Mouse (Mus musculus) cerebellum, adult 2 months (tissue): Measurements from ENCODE around the gene Aph1b. TPM values are rescaled to one million over a fixed set of nuclear protein-coding genes. Genes with fewer than 3 reads are reported as not detected.

Source experiments
- DNase-seq, 2 experiments: peaks; one replicate each; pipeline ENCODE4 v3.0.0; 2021
- H3K27ac ChIP-seq: fragments of 200-500 bp; 2 replicates; pipeline ENCODE4 v1.5.1; 2012; ENCODE audit warnings: low read length, control low read depth, inconsistent platforms; ENCODE audit not compliant: insufficient read depth
- H3K27me3 ChIP-seq: fragments of 200-500 bp; 2 replicates; pipeline ENCODE4 v1.6.1; 2012; ENCODE audit warnings: inconsistent platforms, mild to moderate bottlenecking, low read length, moderate library complexity; ENCODE audit not compliant: control insufficient read depth, insufficient read depth
- H3K4me1 ChIP-seq: fragments of 200-500 bp; 2 replicates; pipeline ENCODE4 v1.6.1; 2011; ENCODE audit warnings: low read length; ENCODE audit not compliant: control insufficient read depth, insufficient read depth
- H3K4me3 ChIP-seq: fragments of 200-500 bp; replicated peaks from 2 replicates; pipeline ENCODE3; 2011; ENCODE audit warnings: mild to moderate bottlenecking, low read depth, low read length, control low read depth; ENCODE audit not compliant: insufficient read depth
- CTCF ChIP-seq: fragments of 200-500 bp; IDR thresholded peaks from 2 replicates; pipeline ENCODE4 v1.5.1; 2011; ENCODE audit warnings: low read depth, mild to moderate bottlenecking, control low read depth, low read length, moderate library complexity, borderline replicate concordance; ENCODE audit not compliant: insufficient read depth
- POLR2A ChIP-seq: fragments of 200-500 bp; IDR thresholded peaks from 2 replicates; pipeline ENCODE4 v1.6.1; 2011; ENCODE audit warnings: low read length, control low read depth, borderline replicate concordance; ENCODE audit not compliant: insufficient read depth
- WGBS: fragments of 180-500 bp; shearing (Covaris S2); methylation state at CpG from one replicate; pipeline ENCODE4 v1.1.7; 2018; 5-methylcytosine and 5-hydroxymethylcytosine counted together
- polyA plus RNA-seq: library from polyadenylated mRNA; depleted of rRNA; stranded (reverse); fragments of >200 nt; gene quantifications from 2 replicates; pipeline ENCODE4 v1.2.3, GENCODE M21; 2012

Aph1b gene
- polyA plus RNA-seq, 1 experiment, result 16.0 TPM

DNA sequence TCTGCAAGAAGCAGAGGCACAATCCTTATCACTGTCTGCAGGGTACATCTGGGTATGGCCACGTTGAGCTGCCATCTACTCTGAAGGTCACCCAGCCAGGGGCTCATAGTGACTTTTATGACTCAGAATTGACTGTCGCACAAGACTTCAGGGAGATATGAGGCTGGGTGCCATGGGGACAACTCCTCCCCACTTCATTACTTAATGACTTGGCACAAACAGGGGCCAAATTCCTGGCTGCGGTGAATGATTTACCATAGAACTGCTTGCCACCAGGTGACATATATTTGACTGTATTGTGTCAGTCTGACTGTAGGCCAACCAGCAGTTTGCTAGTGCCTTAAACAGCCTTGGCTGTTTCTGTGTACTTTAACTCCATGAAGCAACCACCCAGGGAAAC, 26.0 kb downstream of the Aph1b start:
- TF ChIP-seq POLR2A (no peak), CTCF (no peak)
- no peak overlapping the region for H3K27ac ChIP-seq
- H3K4me1 ChIP-seq, result no peaks in the 10 kb centered on the region
- 45% methylated on average over 3 of the region's 3 CpGs for WGBS
- H3K27me3 ChIP-seq, result no peaks in the 10 kb centered on the region
- no peak overlapping the region for H3K4me3 ChIP-seq
- no peak for DNase-seq

DNA sequence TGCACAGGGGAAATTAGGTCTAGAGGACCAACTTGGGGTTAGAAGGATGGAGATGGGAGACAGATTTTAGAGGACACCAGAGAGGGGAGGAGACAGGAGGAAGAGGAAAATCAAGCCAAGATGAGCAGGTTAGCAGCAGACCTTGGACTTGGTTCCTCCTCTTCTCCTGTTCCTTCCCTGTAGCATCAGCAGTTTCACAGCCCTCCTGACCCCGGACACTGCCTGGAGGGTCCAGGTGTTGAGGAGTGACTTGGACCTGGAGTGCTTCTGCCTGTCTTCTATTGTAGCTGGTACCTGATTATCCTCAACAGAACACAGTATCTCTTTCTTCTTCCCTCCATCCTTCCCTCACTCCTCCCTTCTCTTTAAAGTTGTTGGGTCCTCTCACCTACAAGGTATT, 26.6 kb downstream of the Aph1b start:
- H3K27me3 ChIP-seq, result no peaks in the 10 kb centered on the region
- H3K4me3 ChIP-seq, result no peak overlapping the region
- H3K4me1 ChIP-seq, result no peaks in the 10 kb centered on the region
- no peak for DNase-seq
- no peak for TF ChIP-seq CTCF
- no peak for TF ChIP-seq POLR2A
- WGBS, result 79% methylated on average over 1 of the region's 1 CpGs
- H3K27ac ChIP-seq, result no peak overlapping the region

- TF ChIP-seq CTCF (no peak), POLR2A (no peak)
- no peak overlapping the region for H3K4me3 ChIP-seq
- H3K4me1 ChIP-seq, result no peaks in the 10 kb centered on the region; the same call in 1 of the 2 replicates
- WGBS, result 88% methylated on average over 1 of the region's 1 CpGs
- no peaks in the 10 kb centered on the region for H3K27me3 ChIP-seq
- no peak for DNase-seq
- H3K27ac ChIP-seq, result no peak overlapping the region
Measured at GRCm38 (mm10) chr9:66760991-66761390, 34.3 kb downstream of the Aph1b start.

DNA sequence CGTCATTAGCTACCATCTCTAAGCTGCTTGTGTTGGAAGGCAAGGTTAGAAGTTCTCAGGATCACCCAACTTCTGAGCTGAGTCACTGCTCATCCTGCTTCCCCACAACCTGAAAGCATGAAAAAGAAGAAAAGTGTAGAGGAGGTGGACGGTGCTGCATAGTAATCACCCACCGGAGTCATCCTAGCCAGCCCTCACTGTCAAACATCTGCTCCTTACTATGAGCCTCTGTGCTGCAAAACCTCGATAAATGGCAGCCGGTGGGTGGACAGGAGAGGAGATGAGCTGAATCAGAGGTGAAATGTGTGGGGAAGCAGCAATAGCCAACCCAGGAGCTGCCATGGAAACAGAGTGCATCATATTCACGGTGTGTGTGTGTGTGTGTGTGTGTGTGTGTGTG, 42.4 kb downstream of the Aph1b start:
- H3K4me1 ChIP-seq, result no peaks in the 10 kb centered on the region
- 58% methylated on average over 6 of the region's 6 CpGs for WGBS
- H3K27ac ChIP-seq, result no peak overlapping the region
- DNase-seq, result no peak
- no peak overlapping the region for H3K4me3 ChIP-seq
- TF ChIP-seq CTCF (no peak), POLR2A (no peak)
- H3K27me3 ChIP-seq, result no peaks in the 10 kb centered on the region

DNA sequence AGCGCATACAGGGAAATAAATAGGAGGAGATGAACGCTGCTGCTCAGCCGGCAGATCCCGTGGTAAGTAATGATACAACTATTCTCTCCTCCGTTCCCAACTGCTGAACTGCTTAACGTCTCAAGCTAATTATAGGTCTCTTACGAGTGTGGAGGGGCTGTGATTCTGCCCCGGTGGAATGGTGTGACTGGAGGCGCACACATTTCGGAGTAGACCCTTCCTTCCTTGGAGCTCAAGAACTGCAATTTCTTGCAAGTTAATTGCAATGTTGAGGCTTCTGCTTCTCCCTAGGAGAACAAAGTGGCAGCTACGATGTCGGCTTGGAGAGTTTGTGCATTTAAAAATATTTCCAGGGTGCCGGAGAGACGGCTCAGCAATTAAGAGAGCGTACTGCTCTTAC, 46.9 kb downstream of the Aph1b start:
- no peak overlapping the region for H3K27ac ChIP-seq
- H3K27me3 ChIP-seq, result no peaks in the 10 kb centered on the region
- peaks cover 4% of the 10 kb centered on the region; the same call in 1 of the 2 replicates for H3K4me1 ChIP-seq
- H3K4me3 ChIP-seq, result no peak overlapping the region
- DNase-seq, result no peak
- TF ChIP-seq CTCF, result no peak
- no peak for TF ChIP-seq POLR2A
- 91% methylated on average over 15 of the region's 15 CpGs for WGBS

DNA sequence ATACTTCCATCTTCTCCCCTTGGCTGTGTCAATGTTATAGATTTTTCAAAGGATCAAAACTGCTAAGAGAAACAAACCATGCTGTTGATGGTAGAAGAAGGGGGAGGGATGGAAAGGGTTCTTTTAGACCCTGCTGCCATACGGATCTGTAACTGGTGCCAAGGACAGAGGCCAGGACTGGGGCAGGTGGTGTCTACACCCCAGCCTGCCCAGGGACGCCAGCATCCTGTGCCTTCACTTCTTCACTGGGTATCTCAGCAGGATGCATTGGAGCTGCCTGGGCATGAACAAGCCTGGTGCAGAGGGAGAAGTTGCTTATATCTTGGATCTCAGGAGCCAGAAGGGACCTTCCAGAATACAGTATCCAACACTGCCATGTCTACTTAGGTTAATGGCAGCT, 50.8 kb downstream of the Aph1b start:
- TF ChIP-seq POLR2A (no peak), CTCF (no peak)
- Histone ChIP-seq H3K4me3 (no peak overlapping the region), H3K4me1 (peaks cover 4% of the 10 kb centered on the region; the same call in 1 of the 2 replicates), H3K27me3 (no peaks in the 10 kb centered on the region), H3K27ac (no peak overlapping the region)
- DNase-seq, result peak; percentile 31 to 52
- WGBS, result 22% methylated on average over 2 of the region's 2 CpGs

GRCm38 (mm10) chr9:66739516-66739915, 55.8 kb downstream of the Aph1b start:
- WGBS, result 88% methylated on average over 7 of the region's 7 CpGs
- Histone ChIP-seq H3K4me3 (no peak overlapping the region), H3K27me3 (no peaks in the 10 kb centered on the region), H3K27ac (no peak overlapping the region), H3K4me1 (peaks cover under 1% of the 10 kb centered on the region; the same call in 1 of the 2 replicates)
- TF ChIP-seq CTCF (no peak), POLR2A (no peak)
- no peak for DNase-seq

- no peak for DNase-seq
- TF ChIP-seq CTCF (no peak), POLR2A (no peak)
- Histone ChIP-seq H3K4me1 (peaks cover 17% of the 10 kb centered on the region; the same call in 1 of the 2 replicates), H3K27me3 (no peaks in the 10 kb centered on the region), H3K4me3 (no peak overlapping the region), H3K27ac (no peak overlapping the region)
- 85% methylated on average over 2 of the region's 2 CpGs for WGBS
Measured at GRCm38 (mm10) chr9:66736551-66736950, 58.7 kb downstream of the Aph1b start.

GRCm38 (mm10) chr9:66736016-66736415, 59.3 kb downstream of the Aph1b start:
- 85% methylated on average over 3 of the region's 3 CpGs for WGBS
- TF ChIP-seq CTCF (no peak), POLR2A (no peak)
- peaks cover 21% of the 10 kb centered on the region; the same call in 1 of the 2 replicates for H3K4me1 ChIP-seq
- no peak for DNase-seq
- no peak overlapping the region for H3K4me3 ChIP-seq
- H3K27me3 ChIP-seq, result no peaks in the 10 kb centered on the region
- H3K27ac ChIP-seq, result no peak overlapping the region
